Mouse (Mus musculus): ENCODE data around the gene Vhl.

- TF ChIP-seq POLR2A (IDR thresholded peaks at IDR 0.05; ENCODE audit: insufficient read depth, low read length), result no peak
- TF ChIP-seq EP300 (IDR thresholded peaks at IDR 0.05; ENCODE audit: insufficient read depth, low read depth, low read length), result no peak
Observed at GRCm38 (mm10) chr6:113655475-113655874, 31.7 kb downstream of the Vhl start.
